Mouse (Mus musculus): ENCODE data around the gene Tcf15.

DNA sequence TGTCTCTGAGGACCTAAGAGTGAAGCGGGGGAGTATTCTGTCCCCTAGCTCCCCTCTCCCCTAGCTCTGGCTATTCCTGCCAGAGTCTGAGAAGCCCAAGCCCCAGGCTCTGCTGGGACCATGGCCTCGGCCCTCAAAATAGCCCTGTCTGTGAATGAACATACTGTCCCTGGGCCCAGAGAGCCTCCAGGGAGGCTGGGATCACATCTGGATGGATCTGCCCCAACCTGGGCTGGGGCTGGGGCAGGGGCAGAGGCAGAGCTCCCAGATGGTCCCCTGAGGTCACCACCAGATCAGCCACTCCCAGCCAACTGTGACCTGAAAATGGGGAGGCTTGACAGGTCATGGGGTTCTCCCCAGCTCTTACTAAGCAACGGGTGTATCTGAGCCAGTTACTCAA is 3.7 kb downstream of the Tcf15 start:
- TF ChIP-seq MEF2A (IDR thresholded peaks at IDR 0.05; ENCODE audit: borderline replicate concordance, low read depth, low read length) (no peak), POLR2A (IDR thresholded peaks at IDR 0.05; ENCODE audit: low read depth, low read length) (no peak), MAZ (IDR thresholded peaks at IDR 0.05; ENCODE audit: low read depth, low read length) (no peak), PAX5 (IDR thresholded peaks at IDR 0.05; ENCODE audit: low read length) (no peak), ETS1 (conservative IDR thresholded peaks at IDR 0.05; ENCODE audit: low read depth, low read length) (no peak), CTCF (conservative IDR thresholded peaks at IDR 0.05 in 1 of 2, IDR thresholded peaks at IDR 0.05 in 1 of 2; ENCODE audit: low read depth in 2 of 2, low read length in 2 of 2) (no peak)
